Mouse (Mus musculus): ENCODE data around the gene Ankrd31.
"Not testable (repeated sequence)": the region's sequence is repeated elsewhere in the genome, so short reads cannot be mapped to it uniquely, and the experiment has no call there.

Ankrd31 gene

GRCm38 (mm10) chr13:96853256-96853655 lies 105.2 kb downstream of the Ankrd31 start:
- no peak for DNase-seq (ENCODE audit: low read depth in 2 of 2, low spot score in 2 of 2)

GRCm38 (mm10) chr13:96855191-96855590 lies 107.1 kb downstream of the Ankrd31 start:
- peak; percentile 63 to 71 for DNase-seq (ENCODE audit: low read depth in 2 of 2, low spot score in 2 of 2)

GRCm38 (mm10) chr13:96859161-96859560 lies 111.1 kb downstream of the Ankrd31 start:
- DNase-seq (ENCODE audit: low read depth in 2 of 2, low spot score in 2 of 2) = no peak

GRCm38 (mm10) chr13:96870742-96871141 lies 122.7 kb downstream of the Ankrd31 start:
- DNase-seq (ENCODE audit: low read depth in 2 of 2, low spot score in 2 of 2) = no peak

GRCm38 (mm10) chr13:96874071-96874470 lies 126.0 kb downstream of the Ankrd31 start:
- no peak for DNase-seq (ENCODE audit: low read depth in 2 of 2, low spot score in 2 of 2)

- no peak for DNase-seq (ENCODE audit: low read depth in 2 of 2, low spot score in 2 of 2)
These were observed 130.4 kb downstream of the Ankrd31 start for GRCm38 (mm10) chr13:96878220-96879057.

- no peak for DNase-seq (ENCODE audit: low read depth in 2 of 2, low spot score in 2 of 2)
These were observed 136.5 kb downstream of the Ankrd31 start for GRCm38 (mm10) chr13:96884534-96884933.

GRCm38 (mm10) chr13:96889985-96890384 lies 141.9 kb downstream of the Ankrd31 start:
- no peak for DNase-seq (ENCODE audit: low read depth in 2 of 2, low spot score in 2 of 2)

- no peak for DNase-seq (ENCODE audit: low read depth in 2 of 2, low spot score in 2 of 2)
These were observed 147.1 kb downstream of the Ankrd31 start for GRCm38 (mm10) chr13:96895144-96895543.

GRCm38 (mm10) chr13:96906717-96907116 lies 158.6 kb downstream of the Ankrd31 start:
- no peak for DNase-seq (ENCODE audit: low read depth in 2 of 2, low spot score in 2 of 2)

GRCm38 (mm10) chr13:96911202-96911601 lies 163.1 kb downstream of the Ankrd31 start:
- DNase-seq (ENCODE audit: low read depth in 2 of 2, low spot score in 2 of 2) = no peak

- not testable (repeated sequence) for DNase-seq (ENCODE audit: low read depth in 2 of 2, low spot score in 2 of 2)
These were observed 175.1 kb downstream of the Ankrd31 start for GRCm38 (mm10) chr13:96923134-96923533.

- DNase-seq (ENCODE audit: low read depth in 2 of 2, low spot score in 2 of 2) = peak; percentile 9 to 23
These were observed 176.2 kb downstream of the Ankrd31 start, which contains the start of gene Gcnt4 for GRCm38 (mm10) chr13:96923999-96924961. Gene Gcnt4, plus strand, starts transcription at chr13:96924689.

GRCm38 (mm10) chr13:96924985-96925745 lies 177.1 kb downstream of the Ankrd31 start:
- DNase-seq (ENCODE audit: low read depth in 2 of 2, low spot score in 2 of 2) = peak in 1 of 2 experiments; percentile 8

GRCm38 (mm10) chr13:96925991-96926725 lies 178.1 kb downstream of the Ankrd31 start:
- DNase-seq (ENCODE audit: low read depth in 2 of 2, low spot score in 2 of 2) = no peak

GRCm38 (mm10) chr13:96927781-96928180 lies 179.7 kb downstream of the Ankrd31 start:
- DNase-seq (ENCODE audit: low read depth in 2 of 2, low spot score in 2 of 2) = no peak

GRCm38 (mm10) chr13:96928432-96929039 lies 180.5 kb downstream of the Ankrd31 start:
- no peak for DNase-seq (ENCODE audit: low read depth in 2 of 2, low spot score in 2 of 2)

- DNase-seq (ENCODE audit: low read depth in 2 of 2, low spot score in 2 of 2) = no peak
These were observed 184.7 kb downstream of the Ankrd31 start for GRCm38 (mm10) chr13:96932745-96933144.

- DNase-seq (ENCODE audit: low read depth in 2 of 2, low spot score in 2 of 2) = no peak
These were observed 185.3 kb downstream of the Ankrd31 start for GRCm38 (mm10) chr13:96933367-96933766.

Measured in CD8-positive naive resting alpha-beta T cell, adult 2 months (primary cell).